Mouse (Mus musculus) ES-E14 (cell line): ENCODE measurements at regions not wholly inside any gene's neighbourhood (a gene's known extent, or its start where the extent isn't known, plus 50 kb on each side); places are given as distances from the start of the nearest gene placed in this dataset.

ENCODE experiments used
- CHD2 ChIP-seq: IDR thresholded peaks from 2 replicates; pipeline ENCODE4 v1.6.1; 2014; ENCODE audit warnings: mild to moderate bottlenecking, low read depth, low read length, inconsistent platforms
- HCFC1 ChIP-seq: IDR thresholded peaks from 2 replicates; pipeline ENCODE4 v1.6.1; 2012; ENCODE audit warnings: low read length, inconsistent platforms, borderline replicate concordance; ENCODE audit not compliant: insufficient read depth
- MAFK ChIP-seq: IDR thresholded peaks from 2 replicates; pipeline ENCODE4 v1.6.1; 2014; ENCODE audit warnings: mild to moderate bottlenecking, low read depth, low read length, inconsistent platforms; ENCODE audit not compliant: insufficient read depth
- ZC3H11A ChIP-seq: IDR thresholded peaks from 2 replicates; pipeline ENCODE4 v1.6.1; 2012; ENCODE audit warnings: low read depth, mild to moderate bottlenecking, inconsistent platforms, low read length, borderline replicate concordance
- ZNF384 ChIP-seq: IDR thresholded peaks from 2 replicates; pipeline ENCODE4 v1.6.1; 2012; ENCODE audit warnings: low read depth, low read length, inconsistent platforms

GRCm38 (mm10) chr10:46778729-46779128 is 1201.1 kb downstream of the Hace1 start:
- TF ChIP-seq ZC3H11A (no peak), MAFK (peak; percentile 44; the same call in 1 of the 2 replicates), HCFC1 (no peak), CHD2 (no peak), ZNF384 (no peak)
